Mouse (Mus musculus) intestine, embryonic 15.5 days (tissue): ENCODE data around the gene Gpr50. TPM values are rescaled to one million over a fixed set of nuclear protein-coding genes. Genes with fewer than 3 reads are reported as not detected.
A peak's percentile ranks its signal among the peaks of the same experiment; 100 is the strongest.

Experiments used
- ATAC-seq: fragments of 200-750 bp; cut with Nextera tagmentation; 2 replicates; pipeline ENCODE4 v1.8.0; 2017; ENCODE audit warnings: moderate TSS enrichment, moderate library complexity
- H3K27ac ChIP-seq: fragments of 300-500 bp; sonication (generic); 2 replicates; pipeline ENCODE4 v1.5.1; 2015; ENCODE audit warnings: mild to moderate bottlenecking, inconsistent platforms
- H3K27me3 ChIP-seq: fragments of 300-500 bp; sonication (generic); replicated peaks from 2 replicates; pipeline ENCODE4 v1.6.1; 2015; ENCODE audit warnings: inconsistent platforms
- H3K36me3 ChIP-seq: fragments of 300-500 bp; sonication (generic); 2 replicates; pipeline ENCODE4 v1.6.1; 2015; ENCODE audit warnings: inconsistent platforms
- H3K4me1 ChIP-seq: fragments of 300-500 bp; sonication (generic); replicated peaks from 2 replicates; pipeline ENCODE4 v1.6.1; 2015; ENCODE audit warnings: inconsistent platforms
- H3K4me2 ChIP-seq: fragments of 300-500 bp; sonication (generic); replicated peaks from 2 replicates; pipeline ENCODE4 v1.6.1; 2015; ENCODE audit warnings: mild to moderate bottlenecking, inconsistent platforms
- H3K4me3 ChIP-seq: fragments of 300-500 bp; sonication (generic); replicated peaks from 2 replicates; pipeline ENCODE4 v1.5.1; 2015; ENCODE audit warnings: inconsistent platforms
- H3K9ac ChIP-seq: fragments of 300-500 bp; sonication (generic); 2 replicates; pipeline ENCODE4 v1.6.1; 2015; ENCODE audit warnings: inconsistent platforms
- H3K9me3 ChIP-seq: fragments of 300-500 bp; sonication (generic); 2 replicates; pipeline ENCODE4 v1.6.1; 2016; ENCODE audit warnings: inconsistent platforms
- WGBS: fragments of 180-500 bp; shearing (Covaris S2); methylation state at CpG from one replicate; pipeline ENCODE4 v1.1.7; 2015; 5-methylcytosine and 5-hydroxymethylcytosine counted together
- polyA plus RNA-seq: library from polyadenylated mRNA; unstranded; fragments of >200 nt; fragmentation: Nextera tagmentation; extraction: Ambion mirVana; gene quantifications from 2 replicates; pipeline ENCODE4 v1.2.1, GENCODE M21; 2015

Gene Gpr50
- polyA plus RNA-seq: 0.87 and 1.1 TPM in 2 replicates

GRCm38 (mm10) chrX:71663374-71663773, at the start of gene Gpr50:
Gpr50 (plus strand) TSS chrX:71663667.
- no peaks in the 10 kb centered on the region for H3K36me3 ChIP-seq
- H3K4me1 ChIP-seq: no peaks in the 10 kb centered on the region
- peak within 1 kb of the TSS; percentile 70 for H3K4me2 ChIP-seq
- ATAC-seq: no peak
- peak within 1 kb of the TSS; percentile 45 for H3K4me3 ChIP-seq
- H3K27ac ChIP-seq: no peak within 1 kb of the TSS
- no peak within 1 kb of the TSS for H3K9ac ChIP-seq
- 26% methylated on average over 9 of the region's 9 CpGs for WGBS
- H3K9me3 ChIP-seq: 0 out of 2 replicates have a peak, but pooled peaks cover 3% of the 10 kb centered on the region
- peaks cover 46% of the 10 kb centered on the region for H3K27me3 ChIP-seq

GRCm38 (mm10) chrX:71622286-71622685, 41.2 kb upstream of the Gpr50 start:
- no peak overlapping the region for H3K4me3 ChIP-seq
- H3K36me3 ChIP-seq: no peaks in the 10 kb centered on the region
- no peak overlapping the region for H3K27ac ChIP-seq
- WGBS: 56% methylated on average over 1 of the region's 1 CpGs
- H3K9ac ChIP-seq: no peak overlapping the region
- no peaks in the 10 kb centered on the region for H3K4me1 ChIP-seq
- no peak overlapping the region for H3K4me2 ChIP-seq
- no peaks in the 10 kb centered on the region for H3K9me3 ChIP-seq
- no peak for ATAC-seq
- H3K27me3 ChIP-seq: no peaks in the 10 kb centered on the region

GRCm38 (mm10) chrX:71623843-71624242, 39.6 kb upstream of the Gpr50 start:
- no peaks in the 10 kb centered on the region for H3K27me3 ChIP-seq
- no peak overlapping the region for H3K4me3 ChIP-seq
- no peak overlapping the region for H3K4me2 ChIP-seq
- no peak overlapping the region for H3K9ac ChIP-seq
- H3K27ac ChIP-seq: no peak overlapping the region
- no peaks in the 10 kb centered on the region for H3K36me3 ChIP-seq
- no peaks in the 10 kb centered on the region for H3K9me3 ChIP-seq
- ATAC-seq: no peak
- no peaks in the 10 kb centered on the region for H3K4me1 ChIP-seq
- WGBS: 0% methylated on average over 1 of the region's 1 CpGs

GRCm38 (mm10) chrX:71628306-71628705, 35.2 kb upstream of the Gpr50 start:
- H3K27ac ChIP-seq: no peak overlapping the region
- no peak for ATAC-seq
- no peaks in the 10 kb centered on the region for H3K27me3 ChIP-seq
- no peaks in the 10 kb centered on the region for H3K36me3 ChIP-seq
- no peak overlapping the region for H3K4me3 ChIP-seq
- H3K4me2 ChIP-seq: no peak overlapping the region
- H3K4me1 ChIP-seq: no peaks in the 10 kb centered on the region
- no peaks in the 10 kb centered on the region for H3K9me3 ChIP-seq
- no peak overlapping the region for H3K9ac ChIP-seq
- 7% methylated on average over 4 of the region's 4 CpGs for WGBS

- whole genome bisulfite sequencing: 56% methylated on average over 4 of the region's 4 CpGs
- H3K4me1 ChIP-seq: no peaks in the 10 kb centered on the region
- H3K4me3 ChIP-seq: no peak overlapping the region
- no peaks in the 10 kb centered on the region for H3K27me3 ChIP-seq
- H3K9me3 ChIP-seq: no peaks in the 10 kb centered on the region
- H3K36me3 ChIP-seq: no peaks in the 10 kb centered on the region
- no peak overlapping the region for H3K4me2 ChIP-seq
- no peak overlapping the region for H3K9ac ChIP-seq
- no peak overlapping the region for H3K27ac ChIP-seq
- ATAC-seq: no peak
These were observed 32.8 kb upstream of the Gpr50 start for GRCm38 (mm10) chrX:71630709-71631108.

- no peak overlapping the region for H3K4me3 ChIP-seq
- no peaks in the 10 kb centered on the region for H3K27me3 ChIP-seq
- H3K9me3 ChIP-seq: no peaks in the 10 kb centered on the region
- H3K4me2 ChIP-seq: no peak overlapping the region
- no peaks in the 10 kb centered on the region for H3K36me3 ChIP-seq
- H3K9ac ChIP-seq: no peak overlapping the region
- no peak for ATAC-seq
- WGBS: 33% methylated on average over 1 of the region's 1 CpGs
- no peaks in the 10 kb centered on the region for H3K4me1 ChIP-seq
- H3K27ac ChIP-seq: no peak overlapping the region
These were observed 32.3 kb upstream of the Gpr50 start for GRCm38 (mm10) chrX:71631130-71631529.

- Histone ChIP-seq H3K27ac (no peak overlapping the region), H3K4me3 (no peak overlapping the region), H3K4me1 (no peaks in the 10 kb centered on the region), H3K9ac (no peak overlapping the region), H3K4me2 (no peak overlapping the region), H3K36me3 (no peaks in the 10 kb centered on the region), H3K9me3 (no peaks in the 10 kb centered on the region), H3K27me3 (no peaks in the 10 kb centered on the region)
- ATAC-seq: no peak
- 2% methylated on average over 6 of the region's 6 CpGs for WGBS
These were observed 15.5 kb upstream of the Gpr50 start for GRCm38 (mm10) chrX:71647958-71648357.

- no peak overlapping the region for H3K4me3 ChIP-seq
- no peak for ATAC-seq
- no peaks in the 10 kb centered on the region for H3K27me3 ChIP-seq
- H3K9me3 ChIP-seq: no peaks in the 10 kb centered on the region
- 10% methylated on average over 1 of the region's 1 CpGs for WGBS
- H3K36me3 ChIP-seq: no peaks in the 10 kb centered on the region
- H3K4me2 ChIP-seq: no peak overlapping the region
- H3K27ac ChIP-seq: no peak overlapping the region
- no peaks in the 10 kb centered on the region for H3K4me1 ChIP-seq
- H3K9ac ChIP-seq: no peak overlapping the region
These were observed 15.0 kb upstream of the Gpr50 start for GRCm38 (mm10) chrX:71648434-71648833.

GRCm38 (mm10) chrX:71648848-71649454, 14.5 kb upstream of the Gpr50 start:
- H3K4me2 ChIP-seq: no peak overlapping the region
- H3K4me3 ChIP-seq: no peak overlapping the region
- ATAC-seq: no peak
- no peaks in the 10 kb centered on the region for H3K36me3 ChIP-seq
- no peaks in the 10 kb centered on the region for H3K9me3 ChIP-seq
- H3K4me1 ChIP-seq: no peaks in the 10 kb centered on the region
- no peak overlapping the region for H3K27ac ChIP-seq
- WGBS: 48% methylated on average over 6 of the region's 6 CpGs
- no peak overlapping the region for H3K9ac ChIP-seq
- no peaks in the 10 kb centered on the region for H3K27me3 ChIP-seq

- Histone ChIP-seq H3K27me3 (no peaks in the 10 kb centered on the region), H3K27ac (no peak overlapping the region), H3K4me3 (no peak overlapping the region), H3K4me2 (no peak overlapping the region), H3K4me1 (no peaks in the 10 kb centered on the region), H3K9ac (no peak overlapping the region), H3K36me3 (no peaks in the 10 kb centered on the region), H3K9me3 (no peaks in the 10 kb centered on the region)
- WGBS: 55% methylated on average over 8 of the region's 8 CpGs
- no peak for ATAC-seq
These were observed 13.5 kb upstream of the Gpr50 start for GRCm38 (mm10) chrX:71649993-71650392.

- H3K9me3 ChIP-seq: 0 out of 2 replicates have a peak, but pooled peaks cover 3% of the 10 kb centered on the region
- no peak overlapping the region for H3K4me2 ChIP-seq
- 28% methylated on average over 14 of the region's 14 CpGs for WGBS
- H3K9ac ChIP-seq: no peak overlapping the region
- no peaks in the 10 kb centered on the region for H3K36me3 ChIP-seq
- no peaks in the 10 kb centered on the region for H3K4me1 ChIP-seq
- peaks cover 38% of the 10 kb centered on the region for H3K27me3 ChIP-seq
- no peak for ATAC-seq
- H3K27ac ChIP-seq: no peak overlapping the region
- H3K4me3 ChIP-seq: no peak overlapping the region
These were observed 1.7 kb upstream of the Gpr50 start for GRCm38 (mm10) chrX:71661794-71662193.

- H3K4me2 ChIP-seq: peak overlapping the region; percentile 70
- no peaks in the 10 kb centered on the region for H3K36me3 ChIP-seq
- peak; percentile 43 for ATAC-seq
- H3K27me3 ChIP-seq: peaks cover 44% of the 10 kb centered on the region
- H3K4me1 ChIP-seq: no peaks in the 10 kb centered on the region
- WGBS: 19% methylated on average over 75 of the region's 76 CpGs
- H3K9ac ChIP-seq: no peak overlapping the region
- 0 out of 2 replicates have a peak, but pooled peaks cover 3% of the 10 kb centered on the region for H3K9me3 ChIP-seq
- peak overlapping the region; percentile 45 for H3K4me3 ChIP-seq
- no peak overlapping the region for H3K27ac ChIP-seq
These were observed 612 bp downstream of the Gpr50 start for GRCm38 (mm10) chrX:71663871-71664687.

- 15% methylated on average over 15 of the region's 15 CpGs for WGBS
- no peaks in the 10 kb centered on the region for H3K36me3 ChIP-seq
- no peak; the same call in 1 of the 2 replicates for ATAC-seq
- H3K27ac ChIP-seq: no peak overlapping the region
- 0 out of 2 replicates have a peak, but pooled peaks cover 3% of the 10 kb centered on the region for H3K9me3 ChIP-seq
- H3K9ac ChIP-seq: no peak overlapping the region
- H3K4me2 ChIP-seq: peak overlapping the region; percentile 70
- peak overlapping the region; percentile 45 for H3K4me3 ChIP-seq
- H3K4me1 ChIP-seq: no peaks in the 10 kb centered on the region
- H3K27me3 ChIP-seq: peaks cover 44% of the 10 kb centered on the region
These were observed 1.2 kb downstream of the Gpr50 start for GRCm38 (mm10) chrX:71664688-71665026.
